16 mouse cellular contexts compared by ENCODE assay signal in the genomic region with DNA sequence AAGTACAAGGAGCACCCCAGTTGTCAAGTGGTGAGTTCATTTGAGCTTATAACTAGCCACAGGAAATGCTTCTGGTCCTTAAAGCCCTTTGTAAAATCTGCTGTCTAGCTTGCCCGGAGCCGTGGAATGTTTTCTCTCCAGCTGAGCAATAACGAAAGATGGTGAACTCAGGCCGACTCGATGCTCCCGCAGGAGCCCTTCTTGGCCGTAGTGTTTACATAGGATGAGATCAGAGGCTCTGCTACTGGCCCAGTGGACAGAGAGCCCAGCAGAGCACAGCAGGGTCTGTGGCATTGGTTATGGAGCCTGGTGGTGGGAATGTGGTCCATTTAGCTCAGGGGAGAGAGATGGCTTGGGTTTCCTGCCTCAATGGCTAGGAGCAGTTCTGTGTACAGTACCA.
DNase-seq lines count a peak whose midpoint lies in the region; ATAC-seq and TF ChIP-seq lines count a peak whose summit lies in the region.
"Had no signal": no experiment of that assay in that cellular context is flagged by ENCODE, and none has a peak within 500 bp of the region (broad histone marks: within the 10 kb centered on the region; RNA-seq: fewer than 3 reads in every experiment).

No protein-coding gene starts in this region.

- ATAC-seq in liver, postnatal 0 days: peak; percentile 44; the same call in 1 of the 2 replicates
- ATAC-seq in liver, embryonic 11.5 days (replicated peaks; ENCODE audit: low FRiP score): no peak
- ATAC-seq in Patski: peak; percentile 79
- ATAC-seq in intestine, embryonic 16.5 days: peak; percentile 43
- ATAC-seq: CD4-positive, CD25-positive, alpha-beta regulatory T cell, adult 4 months; forebrain, postnatal 0 days had no signal

- H3K9ac ChIP-seq in liver, postnatal 0 days (replicated peaks): no peak overlapping the region
- H3K9ac ChIP-seq in liver, embryonic 11.5 days (ENCODE audit: low read depth, low read length): no peak overlapping the region
- H3K9ac ChIP-seq in intestine, embryonic 16.5 days (ENCODE audit: low read depth, low read length): 0 out of 2 replicates have a peak overlapping the region, but pooled peaks have one; percentile 18
- H3K9ac ChIP-seq: forebrain, postnatal 0 days; heart, embryonic 15.5 days had no signal

- no peak for TF ChIP-seq CTCF in liver, postnatal 0 days (IDR thresholded peaks at IDR 0.05; ENCODE audit: low read depth)
- no peak for TF ChIP-seq CTCF in Patski (IDR thresholded peaks at IDR 0.05)

- H3K36me3 ChIP-seq in liver, postnatal 0 days (replicated peaks; ENCODE audit: insufficient read depth, low read length): no peaks in the 10 kb centered on the region
- no peaks in the 10 kb centered on the region for H3K36me3 ChIP-seq in liver, embryonic 11.5 days (ENCODE audit: control insufficient read depth, insufficient read depth, low read length)
- no peaks in the 10 kb centered on the region for H3K36me3 ChIP-seq in intestine, embryonic 16.5 days (ENCODE audit: control insufficient read depth, insufficient read depth, low read length)
- H3K36me3 ChIP-seq: heart, embryonic 15.5 days had no signal

- no peak for TF ChIP-seq EP300 in liver, postnatal 0 days (IDR thresholded peaks at IDR 0.05; ENCODE audit: low read depth)

- H3K27me3 ChIP-seq in liver, postnatal 0 days (ENCODE audit: insufficient read depth, low read length): no peaks in the 10 kb centered on the region
- H3K27me3 ChIP-seq in liver, embryonic 11.5 days (replicated peaks; ENCODE audit: control insufficient read depth, insufficient read depth, low read length): no peaks in the 10 kb centered on the region
- H3K27me3 ChIP-seq in Patski: no peaks in the 10 kb centered on the region
- H3K27me3 ChIP-seq in intestine, embryonic 16.5 days (replicated peaks; ENCODE audit: control insufficient read depth, insufficient read depth, low read length): no peaks in the 10 kb centered on the region
- H3K27me3 ChIP-seq: heart, embryonic 15.5 days had no signal

- WGBS in liver, postnatal 0 days (ENCODE audit: insufficient replicate concordance): 47% methylated on average over 7 of the region's 7 CpGs
- 53% methylated on average over 7 of the region's 7 CpGs for WGBS in liver, embryonic 11.5 days
- 17% methylated on average over 7 of the region's 7 CpGs for WGBS in intestine, embryonic 16.5 days

- H3K27ac ChIP-seq in liver, postnatal 0 days (ENCODE audit: low read depth): no peak overlapping the region
- H3K27ac ChIP-seq in liver, embryonic 11.5 days (ENCODE audit: low read depth, low read length): no peak overlapping the region
- 0 out of 2 replicates have a peak overlapping the region, but pooled peaks have one; percentile 34 for H3K27ac ChIP-seq in intestine, embryonic 16.5 days (ENCODE audit: low read length)
- H3K27ac ChIP-seq: heart, embryonic 15.5 days had no signal

- CTCF ChIA-PET in Patski (lab: Charles Lee): interaction anchor here (1.0 to 2.2 kb wide), 10 partner anchors 10 to 38 kb away, joined by 3 to 9 read pairs (median 4); no protein-coding TSS in a partner anchor

- no peaks in the 10 kb centered on the region for H3K9me3 ChIP-seq in liver, postnatal 0 days (ENCODE audit: low read length)
- no peaks in the 10 kb centered on the region for H3K9me3 ChIP-seq in liver, embryonic 11.5 days (ENCODE audit: control insufficient read depth, low read length)
- no peaks in the 10 kb centered on the region for H3K9me3 ChIP-seq in intestine, embryonic 16.5 days (ENCODE audit: control insufficient read depth, low read length)
- H3K9me3 ChIP-seq: heart, embryonic 15.5 days had no signal

- POLR2A ChIA-PET in Patski (lab: Charles Lee): interaction anchor here (0.6 to 1.2 kb wide), 4 partner anchors 8 to 31 kb away, joined by 3 to 4 read pairs (median 4); no protein-coding TSS in a partner anchor

- no peaks in the 10 kb centered on the region for H3K4me1 ChIP-seq in liver, postnatal 0 days (ENCODE audit: insufficient read depth)
- no peaks in the 10 kb centered on the region for H3K4me1 ChIP-seq in liver, embryonic 11.5 days (replicated peaks; ENCODE audit: control insufficient read depth, insufficient read depth, low read length)
- H3K4me1 ChIP-seq in intestine, embryonic 16.5 days (ENCODE audit: control insufficient read depth, insufficient read depth, low read length): no peaks in the 10 kb centered on the region
- H3K4me1 ChIP-seq: heart, embryonic 15.5 days had no signal

- DNase-seq in heart, postnatal 14 days: peak; percentile 12 to 13
- DNase-seq in heart, postnatal 36 days: no peak
- DNase-seq in liver, postnatal 0 days: no peak
- no peak for DNase-seq in liver, embryonic 11.5 days (ENCODE audit: low spot score)
- peak; percentile 95 for DNase-seq in Patski (ENCODE audit: low read depth, low spot score)
- DNase-seq in left cerebral cortex, adult 18-20 months (ENCODE audit: low spot score in 2 of 2): no peak
- DNase-seq: cerebellum, postnatal 10 days; forebrain, postnatal 0 days; gastrocnemius, postnatal 10 days; kidney, adult 18-20 months; lung, postnatal 36 days; right cerebral cortex, postnatal 4 days; thymus, postnatal 4 days had no signal

- intact Hi-C loops in heart, postnatal 14 days (cut with DNase I): no loop called here
- intact Hi-C loops in heart, postnatal 36 days (cut with DNase I): no loop called here

- H3K4me3 ChIP-seq in liver, postnatal 0 days (ENCODE audit: low read depth, low read length): no peak overlapping the region
- no peak overlapping the region for H3K4me3 ChIP-seq in liver, embryonic 11.5 days (ENCODE audit: low read depth, low read length)
- H3K4me3 ChIP-seq in intestine, embryonic 16.5 days (ENCODE audit: low read length): no peak overlapping the region
- H3K4me3 ChIP-seq: heart, embryonic 15.5 days had no signal

- in situ Hi-C loops in Patski (cut with MboI; ENCODE audit: low pct_unique_long_range_greater_than_20kb): no loop called here

- 0 out of 2 replicates have a peak overlapping the region, but pooled peaks have one; percentile 18 for H3K4me2 ChIP-seq in liver, postnatal 0 days (ENCODE audit: low read depth, low read length)
- H3K4me2 ChIP-seq in liver, embryonic 11.5 days: no peak overlapping the region
- no peak overlapping the region for H3K4me2 ChIP-seq in intestine, embryonic 16.5 days (ENCODE audit: low read depth, low read length)
- H3K4me2 ChIP-seq: heart, embryonic 15.5 days had no signal

Comparison
In these comparisons a context has a peak if more than half of its experiments do, and no peak if none do; other contexts are left out.
1. DNase-seq: peak in heart, postnatal 14 days (2 of 2) and Patski (single experiment); none in heart, postnatal 36 days (0 of 2), liver, postnatal 0 days (single experiment), liver, embryonic 11.5 days (single experiment) and left cerebral cortex, adult 18-20 months (0 of 2).